Comparison of ENCODE assay signal across 8 mouse cellular contexts in the genomic region with DNA sequence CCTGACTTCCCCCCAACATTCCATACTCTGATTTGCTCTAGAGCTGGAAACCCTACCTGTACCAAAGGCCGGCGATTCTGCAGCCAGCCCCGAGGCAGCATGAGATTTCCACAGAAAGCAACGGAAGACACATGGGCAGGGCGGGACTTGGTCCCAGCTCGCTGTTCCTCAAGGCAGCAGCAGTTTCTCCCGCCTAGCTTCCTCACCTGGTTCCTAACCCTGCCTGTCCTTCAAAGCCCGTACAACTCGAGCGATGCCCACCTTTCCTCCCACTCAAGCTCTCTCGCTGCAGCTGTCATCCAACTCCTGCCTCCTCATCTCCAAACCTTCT. TPM values are rescaled to one million over a fixed set of nuclear protein-coding genes. Genes with fewer than 3 reads are reported as not detected.
A peak's percentile ranks its signal among the peaks of the same experiment; 100 is the strongest.
DNase-seq lines count a peak whose midpoint lies in the region; ATAC-seq and TF ChIP-seq lines count a peak whose summit lies in the region.

No protein-coding gene starts in this region.

- no peak for ATAC-seq in G1E (ENCODE audit: extremely low read depth, insufficient number of reproducible peaks, low FRiP score, poor library complexity, severe bottlenecking)

- peaks cover 44% of the 10 kb centered on the region for H3K36me3 ChIP-seq in G1E (replicated peaks)

- peaks cover 50% of the 10 kb centered on the region for H3K4me1 ChIP-seq in G1E (ENCODE audit: insufficient read depth, low read depth, low read length)

- H3K27me3 ChIP-seq in G1E (ENCODE audit: insufficient read depth, low read length), result peaks cover under 1% of the 10 kb centered on the region

- intact Hi-C loops in left cerebral cortex, postnatal 36 days (cut with DNase I), result loop anchor here (5.0 kb wide), 1 partner anchor 83 kb away; no protein-coding TSS in a partner anchor

- no peaks in the 10 kb centered on the region for H3K9me3 ChIP-seq in G1E (replicated peaks)

- DNase-seq in cerebellum, postnatal 36 days, result peak; percentile 43 to 51
- no peak for DNase-seq in cerebellum, adult 9-10 months
- DNase-seq in G1E (ENCODE audit: low spot score), result no peak
- peak; percentile 36 for DNase-seq in heart, adult 8-10 months (ENCODE audit: low spot score)
- DNase-seq in kidney, adult 8-10 months, result peak; percentile 19 to 21
- DNase-seq in lung, postnatal 36 days, result peak; percentile 49
- DNase-seq in left cerebral cortex, postnatal 36 days (ENCODE audit: low spot score in 2 of 2), result no peak
- no peak for DNase-seq in gastrocnemius, postnatal 25 days

- H3K4me3 ChIP-seq in G1E (ENCODE audit: low read depth, low read length), result peak overlapping the region; percentile 91

- no peak for TF ChIP-seq CTCF in G1E (IDR thresholded peaks at IDR 0.05; ENCODE audit: low read depth, low read length)

RNA-seq across cellular contexts. Expression of a gene that starts 1.4 kb away (rescaled TPM):
- total RNA-seq in G1E (2014; fragmentation: Nextera tagmentation) (52.7 and 60.3 TPM in 2 replicates), G1E (2017) (18.4 and 22.7 TPM in 2 replicates)
- polyA plus RNA-seq in G1E (2012), result 113 and 114 TPM in 2 replicates
- 100 to 1,000 TPM in 2 of 4 experiments, 10 to 100 TPM in 2; 84.1 to 121 (median 98.6) TPM for total RNA-seq in heart, adult 8-10 months (2022)
- total RNA-seq in left cerebral cortex, postnatal 36 days (2021), result 10 to 100 TPM; 55.6 to 68.4 TPM
- total RNA-seq in gastrocnemius, postnatal 25 days (2021), result 10 to 100 TPM; 64.6 to 85.8 TPM

RNA-seq across cellular contexts. Expression of a gene that starts 8.4 kb away (rescaled TPM):
- total RNA-seq in G1E (2014; fragmentation: Nextera tagmentation) (0.24 and 0.45 TPM in 2 replicates), G1E (2017) (0.76 and 0.81 TPM in 2 replicates)
- polyA plus RNA-seq in G1E (2012), result 0.66 and 0.70 TPM in 2 replicates
- 10 to 100 TPM; 22.7 to 28.0 (median 24.9) TPM for total RNA-seq in heart, adult 8-10 months (2022)
- total RNA-seq in left cerebral cortex, postnatal 36 days (2021), result 10 to 100 TPM; 58.8 to 76.6 TPM
- total RNA-seq in gastrocnemius, postnatal 25 days (2021), result 10 to 100 TPM; 11.7 to 12.1 TPM

RNA-seq across cellular contexts. Expression of a gene that starts 58.1 kb away (rescaled TPM):
- total RNA-seq in G1E (2014; fragmentation: Nextera tagmentation) (26.0 and 29.8 TPM in 2 replicates), G1E (2017) (18.8 and 24.9 TPM in 2 replicates)
- 36.9 and 38.1 TPM in 2 replicates for polyA plus RNA-seq in G1E (2012)
- total RNA-seq in heart, adult 8-10 months (2022), result 1 to 10 TPM; 1.7 to 2.2 (median 1.8) TPM
- 1 to 10 TPM; 3.5 to 5.4 TPM for total RNA-seq in left cerebral cortex, postnatal 36 days (2021)
- total RNA-seq in gastrocnemius, postnatal 25 days (2021), result 1 to 10 TPM; 4.5 to 5.4 TPM

Comparison
In these comparisons a context has a peak if more than half of its experiments do, and no peak if none do; other contexts are left out.
1. DNase-seq: peak in cerebellum, postnatal 36 days (2 of 2), heart, adult 8-10 months (single experiment), kidney, adult 8-10 months (2 of 2) and lung, postnatal 36 days (single experiment); none in cerebellum, adult 9-10 months (single experiment), G1E (single experiment), left cerebral cortex, postnatal 36 days (0 of 2) and gastrocnemius, postnatal 25 days (single experiment).
2. RNA of a gene that starts 8.4 kb away (total RNA-seq): 58.8 to 76.6 TPM in left cerebral cortex, postnatal 36 days, 22.7 to 28.0 TPM in heart, adult 8-10 months and 11.7 to 12.1 TPM in gastrocnemius, postnatal 25 days; 0.24 to 0.81 TPM in G1E; every median in the first group is over 4 times any median in the second.